Comparison of ENCODE assay signal across 8 mouse cellular contexts in genomic region chrX:8096068-8096786, GRCm38 (mm10). TPM values are rescaled to one million over a fixed set of nuclear protein-coding genes. Genes with fewer than 3 reads are reported as not detected.
A peak's percentile ranks its signal among the peaks of the same experiment; 100 is the strongest.
DNase-seq lines count a peak whose midpoint lies in the region; ATAC-seq and TF ChIP-seq lines count a peak whose summit lies in the region.
"Not testable (repeated sequence)": the region's sequence is repeated elsewhere in the genome, so short reads cannot be mapped to it uniquely, and the experiment has no call there.

No protein-coding gene starts in this region.

- intact Hi-C loops in heart, adult 2 months (cut with DNase I); left cerebral cortex, postnatal 25 days (cut with DNase I): not testable (repeated sequence)

- peak; percentile 92 for DNase-seq in adrenal gland, postnatal 14 days
- DNase-seq in heart, adult 2 months, result peak; percentile 89 to 93
- DNase-seq in left cerebral cortex, postnatal 25 days (ENCODE audit: low spot score in 2 of 2), result peak; percentile 81 to 85
- DNase-seq in right cerebral cortex, adult 18-20 months, result peak; percentile 73
- DNase-seq in urinary bladder, postnatal 14 days (ENCODE audit: low spot score), result peak; percentile 72

- not testable (repeated sequence) for TF ChIP-seq EP300 in heart, adult 2 months (IDR thresholded peaks at IDR 0.05; ENCODE audit: insufficient read depth, low read depth, low read length)

- H3K36me3 ChIP-seq in embryonic facial prominence, embryonic 15.5 days; heart, adult 2 months (ENCODE audit: control insufficient read depth, insufficient read depth, low read length); intestine, embryonic 16.5 days (ENCODE audit: control insufficient read depth, insufficient read depth, low read length); macrophage (ENCODE audit: inconsistent target): not testable (repeated sequence)

- 13% methylated on average over 24 of the region's 48 CpGs for WGBS in embryonic facial prominence, embryonic 15.5 days
- 35% methylated on average over 25 of the region's 48 CpGs for WGBS in heart, adult 2 months
- WGBS in intestine, embryonic 16.5 days, result 6% methylated on average over 19 of the region's 48 CpGs
- 33% methylated on average over 1 of the region's 48 CpGs for WGBS in macrophage (ENCODE audit: missing documents)

- H3K9ac ChIP-seq in embryonic facial prominence, embryonic 15.5 days; intestine, embryonic 16.5 days (ENCODE audit: low read depth, low read length): not testable (repeated sequence)
- peak overlapping the region; percentile 74 for H3K9ac ChIP-seq in heart, adult 2 months (ENCODE audit: low read depth, low read length)

- not testable (repeated sequence) for H3K4me1 ChIP-seq in embryonic facial prominence, embryonic 15.5 days; heart, adult 2 months (ENCODE audit: control insufficient read depth, insufficient read depth, low read length); intestine, embryonic 16.5 days (ENCODE audit: control insufficient read depth, insufficient read depth, low read length)

- not testable (repeated sequence) for TF ChIP-seq CTCF in heart, adult 2 months (IDR thresholded peaks at IDR 0.05)

- not testable (repeated sequence) for H3K27ac ChIP-seq in embryonic facial prominence, embryonic 15.5 days (replicated peaks); intestine, embryonic 16.5 days (ENCODE audit: low read length)
- H3K27ac ChIP-seq in heart, adult 2 months, result peak overlapping the region; percentile 91
- H3K27ac ChIP-seq in macrophage, result peak overlapping the region; percentile 70

- H3K27me3 ChIP-seq in embryonic facial prominence, embryonic 15.5 days; heart, adult 2 months (ENCODE audit: control insufficient read depth, insufficient read depth, low read length); intestine, embryonic 16.5 days (replicated peaks; ENCODE audit: control insufficient read depth, insufficient read depth, low read length): not testable (repeated sequence)

- peak overlapping the region; percentile 32 for H3K4me3 ChIP-seq in embryonic facial prominence, embryonic 15.5 days (replicated peaks)
- peak overlapping the region; percentile 36 for H3K4me3 ChIP-seq in heart, adult 2 months
- H3K4me3 ChIP-seq in intestine, embryonic 16.5 days (ENCODE audit: low read length), result peak overlapping the region; percentile 37
- peak overlapping the region; percentile 22; the same call in 1 of the 2 replicates for H3K4me3 ChIP-seq in macrophage (ENCODE audit: inconsistent target)

- not testable (repeated sequence) for H3K79me2 ChIP-seq in heart, adult 2 months (replicated peaks; ENCODE audit: control insufficient read depth, insufficient read depth, low read length); macrophage (ENCODE audit: inconsistent target)

- H3K4me2 ChIP-seq in embryonic facial prominence, embryonic 15.5 days (replicated peaks), result peak overlapping the region; percentile 36; the same call in 1 of the 2 replicates
- H3K4me2 ChIP-seq in intestine, embryonic 16.5 days (ENCODE audit: low read depth, low read length), result peak overlapping the region; percentile 25; the same call in 1 of the 2 replicates

- H3K9me3 ChIP-seq in embryonic facial prominence, embryonic 15.5 days (replicated peaks); intestine, embryonic 16.5 days (ENCODE audit: control insufficient read depth, low read length): not testable (repeated sequence)

- ATAC-seq in embryonic facial prominence, embryonic 15.5 days (ENCODE audit: insufficient number of reproducible peaks, low FRiP score, low TSS enrichment, low read depth), result peak; percentile 95
- ATAC-seq in intestine, embryonic 16.5 days, result peak; percentile 91

- not testable (repeated sequence) for TF ChIP-seq POLR2A in heart, adult 2 months (IDR thresholded peaks at IDR 0.05; ENCODE audit: insufficient read depth, low read depth, low read length)

RNA-seq across cellular contexts. Expression of gene Was, which starts 5.9 kb away (rescaled TPM):
- total RNA-seq in adrenal gland, postnatal 14 days (2021), result 1.9 and 6.8 TPM in 2 replicates
- polyA plus RNA-seq in embryonic facial prominence, embryonic 15.5 days (2015; fragmentation: Nextera tagmentation; extraction: Ambion mirVana), result 0.71 and 0.91 TPM in 2 replicates
- total RNA-seq in heart, adult 2 months (2021), result 1 to 10 TPM; 1.7 to 2.6 TPM
- polyA plus RNA-seq in heart, adult 2 months (2012; rRNA removed), result 1.9 and 2.2 TPM in 2 replicates
- polyA plus RNA-seq in intestine, embryonic 16.5 days (2015; fragmentation: Nextera tagmentation; extraction: Ambion mirVana), result 0.61 and 0.87 TPM in 2 replicates
- total RNA-seq in left cerebral cortex, postnatal 25 days (2021), result 1 to 10 TPM; 1.1 to 1.5 TPM
- 100 to 1,000 TPM in 3 of 26 experiments, 10 to 100 TPM in 20, 1 to 10 TPM in 3; 5.4 to 130 (median 62.4) TPM for total RNA-seq in macrophage (2018; cell fraction: chromatin; rRNA removed)
- 100 to 1,000 TPM in 7 of 26 experiments, 10 to 100 TPM in 19; 56.7 to 111 (median 90.7) TPM for total RNA-seq in macrophage (2018; cell fraction: cytosol; rRNA removed)
- total RNA-seq in macrophage (2018; cell fraction: nucleus; rRNA removed), result 10 to 100 TPM; 13.2 to 84.9 (median 39.9) TPM
- polyA plus RNA-seq in macrophage (2018), result 81.5 to 139 TPM (median 109 TPM) in 3 replicates

RNA-seq across cellular contexts. Expression of gene Suv39h1, which starts 21.7 kb away (rescaled TPM):
- total RNA-seq in adrenal gland, postnatal 14 days (2021), result 16.7 and 17.5 TPM in 2 replicates
- polyA plus RNA-seq in embryonic facial prominence, embryonic 15.5 days (2015; fragmentation: Nextera tagmentation; extraction: Ambion mirVana), result 45.5 and 51.5 TPM in 2 replicates
- total RNA-seq in heart, adult 2 months (2021), result 1 to 10 TPM; 3.6 to 3.9 TPM
- polyA plus RNA-seq in heart, adult 2 months (2012; rRNA removed), result 4.6 and 6.1 TPM in 2 replicates
- polyA plus RNA-seq in intestine, embryonic 16.5 days (2015; fragmentation: Nextera tagmentation; extraction: Ambion mirVana), result 36.7 and 43.7 TPM in 2 replicates
- 10 to 100 TPM; 22.3 to 26.5 TPM for total RNA-seq in left cerebral cortex, postnatal 25 days (2021)
- 10 to 100 TPM in 20 of 26 experiments, 1 to 10 TPM in 6; 5.6 to 28.2 (median 15.0) TPM for total RNA-seq in macrophage (2018; cell fraction: chromatin; rRNA removed)
- total RNA-seq in macrophage (2018; cell fraction: cytosol; rRNA removed), result 10 to 100 TPM in 21 of 26 experiments, 1 to 10 TPM in 5; 6.3 to 15.3 (median 10.6) TPM
- 10 to 100 TPM in 21 of 26 experiments, 1 to 10 TPM in 5; 7.4 to 40.0 (median 14.6) TPM for total RNA-seq in macrophage (2018; cell fraction: nucleus; rRNA removed)
- polyA plus RNA-seq in macrophage (2018), result 9.2 to 19.9 TPM (median 11.6 TPM) in 3 replicates

RNA-seq across cellular contexts. Expression of gene Wdr13, which starts 36.5 kb away (rescaled TPM):
- total RNA-seq in adrenal gland, postnatal 14 days (2021), result 51.0 and 54.3 TPM in 2 replicates
- 28.1 and 30.7 TPM in 2 replicates for polyA plus RNA-seq in embryonic facial prominence, embryonic 15.5 days (2015; fragmentation: Nextera tagmentation; extraction: Ambion mirVana)
- 10 to 100 TPM; 35.1 to 39.6 TPM for total RNA-seq in heart, adult 2 months (2021)
- 56.0 and 60.2 TPM in 2 replicates for polyA plus RNA-seq in heart, adult 2 months (2012; rRNA removed)
- 19.8 and 22.3 TPM in 2 replicates for polyA plus RNA-seq in intestine, embryonic 16.5 days (2015; fragmentation: Nextera tagmentation; extraction: Ambion mirVana)
- total RNA-seq in left cerebral cortex, postnatal 25 days (2021), result 100 to 1,000 TPM; 189 to 222 TPM
- total RNA-seq in macrophage (2018; cell fraction: chromatin; rRNA removed), result 100 to 1,000 TPM in 24 of 26 experiments, 10 to 100 TPM in 2; 83.5 to 199 (median 147) TPM
- 10 to 100 TPM; 13.1 to 29.5 (median 20.7) TPM for total RNA-seq in macrophage (2018; cell fraction: cytosol; rRNA removed)
- total RNA-seq in macrophage (2018; cell fraction: nucleus; rRNA removed), result 100 to 1,000 TPM in 14 of 26 experiments, 10 to 100 TPM in 12; 53.6 to 178 (median 103) TPM
- polyA plus RNA-seq in macrophage (2018), result 19.0 to 31.3 TPM (median 22.7 TPM) in 3 replicates

RNA-seq across cellular contexts. Expression of gene Rbm3, which starts 49.5 kb away (rescaled TPM):
- 192 and 276 TPM in 2 replicates for total RNA-seq in adrenal gland, postnatal 14 days (2021)
- polyA plus RNA-seq in embryonic facial prominence, embryonic 15.5 days (2015; fragmentation: Nextera tagmentation; extraction: Ambion mirVana), result 390 and 425 TPM in 2 replicates
- 10 to 100 TPM; 38.1 to 78.9 TPM for total RNA-seq in heart, adult 2 months (2021)
- 44.1 and 55.3 TPM in 2 replicates for polyA plus RNA-seq in heart, adult 2 months (2012; rRNA removed)
- polyA plus RNA-seq in intestine, embryonic 16.5 days (2015; fragmentation: Nextera tagmentation; extraction: Ambion mirVana), result 372 and 405 TPM in 2 replicates
- 100 to 1,000 TPM in 1 of 2 experiments, 10 to 100 TPM in 1; 97.4 to 123 TPM for total RNA-seq in left cerebral cortex, postnatal 25 days (2021)
- 100 to 1,000 TPM; 272 to 476 (median 351) TPM for total RNA-seq in macrophage (2018; cell fraction: chromatin; rRNA removed)
- 100 to 1,000 TPM; 267 to 548 (median 365) TPM for total RNA-seq in macrophage (2018; cell fraction: cytosol; rRNA removed)
- total RNA-seq in macrophage (2018; cell fraction: nucleus; rRNA removed), result 100 to 1,000 TPM; 263 to 553 (median 338) TPM
- polyA plus RNA-seq in macrophage (2018), result 335 to 573 TPM (median 513 TPM) in 3 replicates

Comparison
In these comparisons a context has a peak if more than half of its experiments do, and no peak if none do; other contexts are left out.
1. RNA of gene Was, which starts 5.9 kb away (polyA plus RNA-seq): 81.5 to 139 TPM in macrophage; 1.9 to 2.2 TPM in heart, adult 2 months, 0.61 to 0.87 TPM in intestine, embryonic 16.5 days and 0.71 to 0.91 TPM in embryonic facial prominence, embryonic 15.5 days; every median in the first group is over 10 times any median in the second.
2. Peak in every context shown above with its lines, with median percentiles within 50 percentile points of each other: DNase-seq and H3K4me3 ChIP-seq.